8 mouse cellular contexts compared by ENCODE assay signal in the genomic region with DNA sequence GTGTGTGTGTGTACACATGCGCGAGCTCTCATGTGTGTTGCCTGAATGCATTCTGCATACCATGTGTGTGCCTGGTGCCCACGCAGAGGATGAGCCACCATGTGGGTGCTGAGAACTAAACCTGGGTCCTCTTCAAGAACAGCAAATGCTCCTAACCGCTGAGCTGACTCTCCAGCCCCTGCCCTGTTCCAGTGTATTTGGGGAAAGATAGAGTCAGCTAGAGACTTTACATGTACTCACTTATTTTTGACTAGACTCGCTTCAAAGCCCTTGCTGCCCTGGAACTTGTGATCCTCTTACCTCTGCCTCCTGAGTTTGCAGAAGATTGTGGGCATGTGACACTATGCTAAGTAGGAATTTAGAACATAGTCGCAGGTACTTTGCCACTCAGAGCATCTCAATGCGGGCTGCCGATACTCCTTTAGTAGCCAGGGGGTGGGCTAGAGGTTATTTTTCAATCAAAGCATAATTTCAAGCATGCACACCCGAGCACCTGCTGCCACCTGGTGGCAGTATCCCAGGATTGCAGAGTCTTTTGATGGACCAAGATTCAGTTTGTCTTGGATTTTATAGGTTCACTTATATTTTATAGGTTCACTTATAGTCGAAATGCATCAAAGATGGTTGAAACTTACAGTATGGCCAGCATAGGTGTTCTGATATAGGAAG. TPM values are rescaled to one million over a fixed set of nuclear protein-coding genes. Genes with fewer than 3 reads are reported as not detected.
DNase-seq lines count a peak whose midpoint lies in the region; ATAC-seq and TF ChIP-seq lines count a peak whose summit lies in the region.

No protein-coding gene starts in this region.

- no peak overlapping the region for H3K9ac ChIP-seq in forebrain, postnatal 0 days
- H3K9ac ChIP-seq in forebrain, embryonic 13.5 days, result no peak overlapping the region
- no peak overlapping the region for H3K9ac ChIP-seq in liver, adult 2 months (ENCODE audit: low read depth, low read length)
- no peak overlapping the region for H3K9ac ChIP-seq in liver, embryonic 11.5 days (ENCODE audit: low read depth, low read length)

- CTCF ChIA-PET in Patski (lab: Charles Lee), result interaction anchor here (0.8 kb wide), 1 partner anchor 62 kb away, joined by 3 read pairs; no protein-coding TSS in a partner anchor

- H3K4me1 ChIP-seq in forebrain, postnatal 0 days (ENCODE audit: insufficient read depth), result no peaks in the 10 kb centered on the region
- peaks cover 32% of the 10 kb centered on the region for H3K4me1 ChIP-seq in forebrain, embryonic 13.5 days
- H3K4me1 ChIP-seq in liver, adult 2 months (ENCODE audit: control insufficient read depth, insufficient read depth, low read length), result no peaks in the 10 kb centered on the region
- H3K4me1 ChIP-seq in liver, embryonic 11.5 days (replicated peaks; ENCODE audit: control insufficient read depth, insufficient read depth, low read length), result peaks cover 9% of the 10 kb centered on the region; the same call in 1 of the 2 replicates

- H3K79me2 ChIP-seq in liver, adult 2 months (ENCODE audit: control insufficient read depth, insufficient read depth, low read length), result no peaks in the 10 kb centered on the region

- peaks cover 4% of the 10 kb centered on the region; the same call in 1 of the 2 replicates for H3K9me3 ChIP-seq in forebrain, postnatal 0 days (ENCODE audit: low read length)
- H3K9me3 ChIP-seq in forebrain, embryonic 13.5 days (replicated peaks), result peaks cover 4% of the 10 kb centered on the region
- no peaks in the 10 kb centered on the region for H3K9me3 ChIP-seq in liver, embryonic 11.5 days (ENCODE audit: control insufficient read depth, low read length)

- in situ Hi-C loops in Patski (cut with MboI; ENCODE audit: low pct_unique_long_range_greater_than_20kb), result no loop called here

- no peak overlapping the region for H3K4me2 ChIP-seq in forebrain, postnatal 0 days (ENCODE audit: low read depth)
- no peak overlapping the region for H3K4me2 ChIP-seq in forebrain, embryonic 13.5 days
- no peak overlapping the region for H3K4me2 ChIP-seq in liver, embryonic 11.5 days

- peak; percentile 89 for TF ChIP-seq CTCF in forebrain, postnatal 0 days (IDR thresholded peaks at IDR 0.05; ENCODE audit: low read depth)
- TF ChIP-seq CTCF in liver, adult 2 months (IDR thresholded peaks at IDR 0.05; ENCODE audit: low read depth, low read length), result peak; percentile 77
- TF ChIP-seq CTCF in Patski (IDR thresholded peaks at IDR 0.05), result peak; percentile 38

- H3K36me3 ChIP-seq in forebrain, postnatal 0 days (ENCODE audit: insufficient read depth), result peaks cover 14% of the 10 kb centered on the region
- peaks cover 25% of the 10 kb centered on the region for H3K36me3 ChIP-seq in forebrain, embryonic 13.5 days (ENCODE audit: poor library complexity, severe bottlenecking)
- no peaks in the 10 kb centered on the region for H3K36me3 ChIP-seq in liver, adult 2 months (ENCODE audit: control insufficient read depth, insufficient read depth, low read length)
- no peaks in the 10 kb centered on the region for H3K36me3 ChIP-seq in liver, embryonic 11.5 days (ENCODE audit: control insufficient read depth, insufficient read depth, low read length)

- ATAC-seq in forebrain, postnatal 0 days, result peak; percentile 56; the same call in 1 of the 2 replicates
- ATAC-seq in forebrain, embryonic 13.5 days, result no peak
- ATAC-seq in liver, embryonic 11.5 days (replicated peaks; ENCODE audit: low FRiP score), result no peak
- no peak for ATAC-seq in Patski

- no peak overlapping the region for H3K4me3 ChIP-seq in forebrain, postnatal 0 days (ENCODE audit: low read depth, low read length)
- H3K4me3 ChIP-seq in forebrain, embryonic 13.5 days, result no peak overlapping the region
- no peak overlapping the region for H3K4me3 ChIP-seq in liver, adult 2 months (ENCODE audit: insufficient read depth, low read depth, low read length)
- H3K4me3 ChIP-seq in liver, embryonic 11.5 days (ENCODE audit: low read depth, low read length), result no peak overlapping the region

- peak; percentile 85 for DNase-seq in forebrain, postnatal 0 days
- DNase-seq in liver, adult 2 months (ENCODE audit: extremely low read depth, low read depth, low spot score), result no peak
- no peak for DNase-seq in liver, embryonic 11.5 days (ENCODE audit: low spot score)
- no peak for DNase-seq in Patski (ENCODE audit: low read depth, low spot score)
- DNase-seq in embryo, embryonic 11 days, result peak; percentile 76
- DNase-seq in lung, postnatal 14 days, result peak; percentile 64
- no peak for DNase-seq in urinary bladder, adult 18-20 months (ENCODE audit: low spot score in 2 of 2)

- 49% methylated on average over 10 of the region's 10 CpGs for WGBS in forebrain, postnatal 0 days
- 51% methylated on average over 10 of the region's 10 CpGs for WGBS in forebrain, embryonic 13.5 days
- WGBS in liver, adult 2 months, result 53% methylated on average over 10 of the region's 10 CpGs
- 49% methylated on average over 10 of the region's 10 CpGs for WGBS in liver, embryonic 11.5 days

- H3K27ac ChIP-seq in forebrain, postnatal 0 days (ENCODE audit: low read depth, low read length), result no peak overlapping the region
- no peak overlapping the region for H3K27ac ChIP-seq in forebrain, embryonic 13.5 days
- H3K27ac ChIP-seq in liver, adult 2 months (replicated peaks; ENCODE audit: insufficient read depth, low read depth, low read length), result no peak overlapping the region
- H3K27ac ChIP-seq in liver, embryonic 11.5 days (ENCODE audit: low read depth, low read length), result no peak overlapping the region

- no peaks in the 10 kb centered on the region for H3K27me3 ChIP-seq in forebrain, postnatal 0 days (ENCODE audit: insufficient read depth, low read length)
- H3K27me3 ChIP-seq in forebrain, embryonic 13.5 days, result no peaks in the 10 kb centered on the region
- no peaks in the 10 kb centered on the region for H3K27me3 ChIP-seq in liver, adult 2 months (ENCODE audit: control insufficient read depth, insufficient read depth, low read length)
- H3K27me3 ChIP-seq in liver, embryonic 11.5 days (replicated peaks; ENCODE audit: control insufficient read depth, insufficient read depth, low read length), result no peaks in the 10 kb centered on the region
- no peaks in the 10 kb centered on the region for H3K27me3 ChIP-seq in Patski

- TF ChIP-seq POLR2A in liver, adult 2 months (IDR thresholded peaks at IDR 0.05; ENCODE audit: extremely low read depth, insufficient read depth, low read length), result no peak

- POLR2A ChIA-PET in Patski (lab: Charles Lee), result no interaction called here

RNA-seq across cellular contexts. Expression of a gene that starts 25.2 kb away (rescaled TPM):
- total RNA-seq in forebrain, postnatal 0 days (2014; rRNA removed), result 367 and 451 TPM in 2 replicates
- 142 and 179 TPM in 2 replicates for polyA plus RNA-seq in forebrain, postnatal 0 days (2015; fragmentation: Nextera tagmentation; extraction: Ambion mirVana)
- polyA plus RNA-seq in forebrain, embryonic 13.5 days (2015; fragmentation: Nextera tagmentation; extraction: Ambion mirVana), result 22.7 and 26.0 TPM in 2 replicates
- 2.3 and 2.8 TPM in 2 replicates for total RNA-seq in liver, adult 2 months (2014; rRNA removed)
- 1.4 and 1.5 TPM in 2 replicates for polyA plus RNA-seq in liver, adult 2 months (2012; rRNA removed)
- 7.8 and 7.9 TPM in 2 replicates for polyA plus RNA-seq in liver, embryonic 11.5 days (2014; fragmentation: Nextera tagmentation; extraction: Ambion mirVana)
- polyA plus RNA-seq in Patski (2021), result 195 TPM

Comparison
In these comparisons a context has a peak if more than half of its experiments do, and no peak if none do; other contexts are left out.
1. DNase-seq: peak in forebrain, postnatal 0 days (single experiment), embryo, embryonic 11 days (single experiment) and lung, postnatal 14 days (single experiment); none in liver, adult 2 months (single experiment), liver, embryonic 11.5 days (single experiment), Patski (single experiment) and urinary bladder, adult 18-20 months (0 of 2).
2. CTCF ChIP-seq: peak in every context shown above with its lines; median percentile 89 in forebrain, postnatal 0 days; 77 in liver, adult 2 months; 38 in Patski.